14 mouse cellular contexts compared by ENCODE assay signal in the genomic region with DNA sequence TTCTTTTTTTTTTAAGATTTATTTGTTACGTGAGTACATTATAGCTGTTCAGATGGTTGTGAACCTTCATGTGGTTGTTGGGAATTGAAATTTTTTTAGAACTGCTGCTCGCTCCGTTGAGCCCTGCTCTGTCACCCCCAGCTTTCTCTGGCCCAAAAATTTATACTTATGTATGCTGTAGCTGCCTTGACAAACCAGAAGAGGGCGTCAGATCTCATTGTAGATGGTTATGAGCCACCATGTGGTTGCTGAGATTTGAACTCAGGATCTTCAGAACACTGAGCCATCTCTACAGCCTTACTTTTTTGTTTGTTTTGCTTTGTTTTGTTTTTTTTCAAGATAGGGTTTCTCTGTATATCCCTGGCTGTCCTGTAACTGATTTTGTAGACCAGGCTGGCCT.
"Had no signal": no experiment of that assay in that cellular context is flagged by ENCODE, and none has a peak within 500 bp of the region (broad histone marks: within the 10 kb centered on the region; RNA-seq: fewer than 3 reads in every experiment).

No protein-coding gene starts in this region.

- H3K4me3 ChIP-seq: kidney, embryonic 15.5 days; limb, embryonic 13.5 days; midbrain, embryonic 10.5 days; neural tube, embryonic 12.5 days had no signal

- H3K4me2 ChIP-seq: kidney, embryonic 15.5 days; limb, embryonic 13.5 days; lung, embryonic 14.5 days; neural tube, embryonic 12.5 days had no signal

- DNase-seq: kidney, postnatal 14 days; layer of hippocampus, adult 9-11 months; layer of hippocampus, postnatal 36 days; left cerebral cortex, postnatal 4 days; lung, embryonic 14.5 days; lung, postnatal 10 days; lung, postnatal 4 days; midbrain, embryonic 14.5 days; thymus, adult 18-20 months; thymus, postnatal 25 days had no signal

- H3K4me1 ChIP-seq: kidney, embryonic 15.5 days; limb, embryonic 13.5 days; midbrain, embryonic 10.5 days; neural tube, embryonic 12.5 days had no signal

- H3K9ac ChIP-seq: kidney, embryonic 15.5 days; limb, embryonic 13.5 days; lung, embryonic 14.5 days; neural tube, embryonic 12.5 days had no signal

- H3K27me3 ChIP-seq: kidney, embryonic 15.5 days; limb, embryonic 13.5 days; neural tube, embryonic 12.5 days had no signal

- H3K9me3 ChIP-seq: kidney, embryonic 15.5 days; limb, embryonic 13.5 days; midbrain, embryonic 10.5 days; neural tube, embryonic 12.5 days had no signal

- H3K27ac ChIP-seq: kidney, embryonic 15.5 days; limb, embryonic 13.5 days; midbrain, embryonic 10.5 days; neural tube, embryonic 12.5 days had no signal
